Mouse (Mus musculus): ENCODE results near the gene Nyap2. TPM values are rescaled to one million over a fixed set of nuclear protein-coding genes. Genes with fewer than 3 reads are reported as not detected.

Nyap2 gene
- total and polyA plus RNA-seq, 2 experiments from 2014 or later = under 0.01 TPM; not detected in 1

GRCm38 (mm10) chr1:81300735-81301134 lies 224.0 kb downstream of the Nyap2 start:
- TF ChIP-seq EP300 (IDR thresholded peaks at IDR 0.05; ENCODE audit: low read depth) (no peak), CTCF (IDR thresholded peaks at IDR 0.05; ENCODE audit: low read depth) (peak; percentile 54)
- no peaks in the 10 kb centered on the region for H3K4me1 ChIP-seq (ENCODE audit: control insufficient read depth, insufficient read depth)
- ATAC-seq (ENCODE audit: insufficient read depth, low read depth) = no peak

GRCm38 (mm10) chr1:81301661-81302060 lies 224.9 kb downstream of the Nyap2 start:
- no peaks in the 10 kb centered on the region for H3K36me3 ChIP-seq (replicated peaks; ENCODE audit: control insufficient read depth, insufficient read depth, low read length)
- H3K27me3 ChIP-seq (ENCODE audit: control insufficient read depth, insufficient read depth, low read length) = no peaks in the 10 kb centered on the region
- TF ChIP-seq EP300 (IDR thresholded peaks at IDR 0.05; ENCODE audit: low read depth) (no peak), CTCF (IDR thresholded peaks at IDR 0.05; ENCODE audit: low read depth) (peak; percentile 57)
- no peak overlapping the region for H3K27ac ChIP-seq (ENCODE audit: low read depth)
- no peaks in the 10 kb centered on the region for H3K4me1 ChIP-seq (ENCODE audit: control insufficient read depth, insufficient read depth)
- H3K4me3 ChIP-seq (ENCODE audit: low read depth, low read length) = no peak overlapping the region
- 6% methylated on average over 2 of the region's 2 CpGs for WGBS
- ATAC-seq (ENCODE audit: insufficient read depth, low read depth) (no peak), DNase-seq (ENCODE audit: low spot score) (peak; percentile 37)
- no peak overlapping the region for H3K4me2 ChIP-seq (ENCODE audit: low read depth, low read length)
- H3K9me3 ChIP-seq (replicated peaks; ENCODE audit: control insufficient read depth, low read length) = no peaks in the 10 kb centered on the region
- no peak overlapping the region for H3K9ac ChIP-seq (replicated peaks; ENCODE audit: low read depth, low read length)

More at GRCm38 (mm10) chr1:81300735-81301134, 224.0 kb downstream of the Nyap2 start:
- Histone ChIP-seq H3K4me3 (ENCODE audit: low read depth, low read length) (no peak overlapping the region), H3K9me3 (replicated peaks; ENCODE audit: control insufficient read depth, low read length) (no peaks in the 10 kb centered on the region), H3K9ac (replicated peaks; ENCODE audit: low read depth, low read length) (no peak overlapping the region), H3K4me2 (ENCODE audit: low read depth, low read length) (no peak overlapping the region), H3K36me3 (replicated peaks; ENCODE audit: control insufficient read depth, insufficient read depth, low read length) (no peaks in the 10 kb centered on the region), H3K27ac (ENCODE audit: low read depth) (no peak overlapping the region), H3K27me3 (ENCODE audit: control insufficient read depth, insufficient read depth, low read length) (no peaks in the 10 kb centered on the region)
- WGBS = 33% methylated on average over 4 of the region's 4 CpGs
- peak; percentile 22 for DNase-seq (ENCODE audit: low spot score)

- 34% methylated on average over 3 of the region's 3 CpGs for WGBS
- no peak overlapping the region for H3K4me2 ChIP-seq (ENCODE audit: low read depth, low read length)
- peak; percentile 27; the same call in 1 of the 2 replicates for ATAC-seq (ENCODE audit: insufficient read depth, low read depth)
- H3K9ac ChIP-seq (replicated peaks; ENCODE audit: low read depth, low read length) = no peak overlapping the region
- H3K27me3 ChIP-seq (ENCODE audit: control insufficient read depth, insufficient read depth, low read length) = no peaks in the 10 kb centered on the region
- no peak for DNase-seq (ENCODE audit: low spot score)
- no peaks in the 10 kb centered on the region for H3K9me3 ChIP-seq (replicated peaks; ENCODE audit: control insufficient read depth, low read length)
- no peak overlapping the region for H3K27ac ChIP-seq (ENCODE audit: low read depth)
- no peak overlapping the region for H3K4me3 ChIP-seq (ENCODE audit: low read depth, low read length)
- TF ChIP-seq EP300 (IDR thresholded peaks at IDR 0.05; ENCODE audit: low read depth) (no peak), CTCF (IDR thresholded peaks at IDR 0.05; ENCODE audit: low read depth) (peak; percentile 19)
- H3K36me3 ChIP-seq (replicated peaks; ENCODE audit: control insufficient read depth, insufficient read depth, low read length) = no peaks in the 10 kb centered on the region
- no peaks in the 10 kb centered on the region for H3K4me1 ChIP-seq (ENCODE audit: control insufficient read depth, insufficient read depth)
Observed at GRCm38 (mm10) chr1:81303389-81303788, 226.6 kb downstream of the Nyap2 start.

GRCm38 (mm10) chr1:81307407-81307806 lies 230.7 kb downstream of the Nyap2 start:
- TF ChIP-seq CTCF (IDR thresholded peaks at IDR 0.05; ENCODE audit: low read depth) (peak; percentile 29), EP300 (IDR thresholded peaks at IDR 0.05; ENCODE audit: low read depth) (no peak)
- H3K4me3 ChIP-seq (ENCODE audit: low read depth, low read length) = no peak overlapping the region
- H3K9me3 ChIP-seq (replicated peaks; ENCODE audit: control insufficient read depth, low read length) = no peaks in the 10 kb centered on the region
- no peak overlapping the region for H3K9ac ChIP-seq (replicated peaks; ENCODE audit: low read depth, low read length)
- no peak overlapping the region for H3K27ac ChIP-seq (ENCODE audit: low read depth)
- H3K4me1 ChIP-seq (ENCODE audit: control insufficient read depth, insufficient read depth) = no peaks in the 10 kb centered on the region
- no peak for DNase-seq (ENCODE audit: low spot score)
- H3K4me2 ChIP-seq (ENCODE audit: low read depth, low read length) = no peak overlapping the region
- no peaks in the 10 kb centered on the region for H3K36me3 ChIP-seq (replicated peaks; ENCODE audit: control insufficient read depth, insufficient read depth, low read length)
- H3K27me3 ChIP-seq (ENCODE audit: control insufficient read depth, insufficient read depth, low read length) = no peaks in the 10 kb centered on the region
- ATAC-seq (ENCODE audit: insufficient read depth, low read depth) = no peak

GRCm38 (mm10) chr1:81307934-81308333 lies 231.2 kb downstream of the Nyap2 start:
- ATAC-seq (ENCODE audit: insufficient read depth, low read depth) (no peak), DNase-seq (ENCODE audit: low spot score) (no peak)
- no peak for TF ChIP-seq CTCF (IDR thresholded peaks at IDR 0.05; ENCODE audit: low read depth)
- TF ChIP-seq EP300 (IDR thresholded peaks at IDR 0.05; ENCODE audit: low read depth) = no peak
- Histone ChIP-seq H3K9ac (replicated peaks; ENCODE audit: low read depth, low read length) (no peak overlapping the region), H3K27ac (ENCODE audit: low read depth) (no peak overlapping the region), H3K9me3 (replicated peaks; ENCODE audit: control insufficient read depth, low read length) (no peaks in the 10 kb centered on the region), H3K4me2 (ENCODE audit: low read depth, low read length) (no peak overlapping the region), H3K36me3 (replicated peaks; ENCODE audit: control insufficient read depth, insufficient read depth, low read length) (no peaks in the 10 kb centered on the region), H3K4me1 (ENCODE audit: control insufficient read depth, insufficient read depth) (no peaks in the 10 kb centered on the region), H3K27me3 (ENCODE audit: control insufficient read depth, insufficient read depth, low read length) (no peaks in the 10 kb centered on the region), H3K4me3 (ENCODE audit: low read depth, low read length) (no peak overlapping the region)
- WGBS = 62% methylated on average over 2 of the region's 2 CpGs

- 0% methylated on average over 1 of the region's 1 CpGs for WGBS
Observed at GRCm38 (mm10) chr1:81310087-81310626, 233.4 kb downstream of the Nyap2 start.

More at GRCm38 (mm10) chr1:81310087-81310626, 233.4 kb downstream of the Nyap2 start:
- no peak for ATAC-seq (ENCODE audit: insufficient read depth, low read depth)
- TF ChIP-seq EP300 (IDR thresholded peaks at IDR 0.05; ENCODE audit: low read depth) (no peak), CTCF (IDR thresholded peaks at IDR 0.05; ENCODE audit: low read depth) (peak; percentile 79)
- Histone ChIP-seq H3K27me3 (ENCODE audit: control insufficient read depth, insufficient read depth, low read length) (no peaks in the 10 kb centered on the region), H3K4me2 (ENCODE audit: low read depth, low read length) (no peak overlapping the region), H3K36me3 (replicated peaks; ENCODE audit: control insufficient read depth, insufficient read depth, low read length) (no peaks in the 10 kb centered on the region), H3K9me3 (replicated peaks; ENCODE audit: control insufficient read depth, low read length) (no peaks in the 10 kb centered on the region), H3K4me1 (ENCODE audit: control insufficient read depth, insufficient read depth) (no peaks in the 10 kb centered on the region), H3K9ac (replicated peaks; ENCODE audit: low read depth, low read length) (no peak overlapping the region), H3K27ac (ENCODE audit: low read depth) (no peak overlapping the region), H3K4me3 (ENCODE audit: low read depth, low read length) (no peak overlapping the region)
- peak; percentile 49 for DNase-seq (ENCODE audit: low spot score)
